Mouse (Mus musculus) spleen, adult 18-20 months (tissue): ENCODE measurements around the gene Irf3.
A peak's percentile ranks its signal among the peaks of the same experiment; 100 is the strongest.
"Not testable (repeated sequence)": the region's sequence is repeated elsewhere in the genome, so short reads cannot be mapped to it uniquely, and the experiment has no call there.

ENCODE experiments used
- DNase-seq, 2 experiments: peaks; one replicate each; pipeline ENCODE4 v3.0.0; 2022; ENCODE audit warnings: mixed read lengths in 2 of 2

The Irf3 gene

GRCm38 (mm10) chr7:45008411-45008810 lies 11.0 kb downstream of the Irf3 start:
- DNase-seq, result no peak

GRCm38 (mm10) chr7:45012011-45012410 lies 14.6 kb downstream of the Irf3 start:
- DNase-seq, result no peak

GRCm38 (mm10) chr7:45012824-45013223 lies 15.4 kb downstream of the Irf3 start:
- no peak for DNase-seq

- DNase-seq, result no peak
Measured at GRCm38 (mm10) chr7:45013366-45014095, 16.1 kb downstream of the Irf3 start.

DNA sequence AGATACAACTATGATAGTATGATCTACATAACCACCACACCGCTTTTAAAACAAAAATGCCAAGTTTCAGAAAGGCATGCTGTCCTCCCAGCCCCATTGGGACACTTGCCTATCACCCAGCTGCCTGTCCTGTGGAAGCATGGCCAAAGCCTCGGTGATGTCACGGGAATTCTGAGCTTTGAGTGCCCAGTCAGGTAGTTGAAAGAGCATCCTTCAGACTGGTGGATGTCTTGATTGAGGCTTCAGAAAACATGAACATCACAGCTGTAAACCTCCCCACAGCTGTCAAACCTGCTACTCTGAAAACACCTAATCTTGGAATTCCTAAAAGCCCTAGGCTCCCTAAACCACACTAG lies 16.6 kb downstream of the Irf3 start:
- no peak for DNase-seq

DNA sequence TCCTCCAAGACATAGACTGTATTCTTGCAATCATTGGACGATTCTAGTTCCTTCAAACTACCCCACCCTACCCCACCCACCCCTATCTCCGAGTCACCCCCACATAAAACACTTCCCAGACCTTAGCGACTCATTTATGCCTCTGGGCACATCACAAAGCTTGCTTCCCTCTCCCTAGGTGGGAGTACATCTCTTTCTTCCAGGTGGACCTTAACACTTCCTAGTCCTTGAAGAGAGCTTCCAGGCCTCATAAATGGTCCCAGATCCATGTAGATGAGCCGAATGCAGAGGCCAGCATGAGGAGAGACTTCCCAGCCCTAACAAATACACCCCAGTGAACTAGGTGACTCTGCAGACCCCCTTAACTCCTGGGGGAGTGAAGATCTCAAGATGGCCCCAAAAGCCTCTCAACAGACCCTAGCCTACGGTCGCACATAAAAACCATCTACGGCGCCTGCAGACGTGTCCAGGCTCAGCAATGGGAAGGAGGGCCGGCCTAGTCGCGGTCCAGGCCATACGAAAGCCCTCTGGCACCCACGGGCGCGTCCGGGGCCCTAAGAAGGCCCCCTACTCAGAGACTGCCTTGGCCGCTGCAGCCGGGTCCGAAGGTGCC lies 18.0 kb downstream of the Irf3 start:
- DNase-seq, result no peak

DNA sequence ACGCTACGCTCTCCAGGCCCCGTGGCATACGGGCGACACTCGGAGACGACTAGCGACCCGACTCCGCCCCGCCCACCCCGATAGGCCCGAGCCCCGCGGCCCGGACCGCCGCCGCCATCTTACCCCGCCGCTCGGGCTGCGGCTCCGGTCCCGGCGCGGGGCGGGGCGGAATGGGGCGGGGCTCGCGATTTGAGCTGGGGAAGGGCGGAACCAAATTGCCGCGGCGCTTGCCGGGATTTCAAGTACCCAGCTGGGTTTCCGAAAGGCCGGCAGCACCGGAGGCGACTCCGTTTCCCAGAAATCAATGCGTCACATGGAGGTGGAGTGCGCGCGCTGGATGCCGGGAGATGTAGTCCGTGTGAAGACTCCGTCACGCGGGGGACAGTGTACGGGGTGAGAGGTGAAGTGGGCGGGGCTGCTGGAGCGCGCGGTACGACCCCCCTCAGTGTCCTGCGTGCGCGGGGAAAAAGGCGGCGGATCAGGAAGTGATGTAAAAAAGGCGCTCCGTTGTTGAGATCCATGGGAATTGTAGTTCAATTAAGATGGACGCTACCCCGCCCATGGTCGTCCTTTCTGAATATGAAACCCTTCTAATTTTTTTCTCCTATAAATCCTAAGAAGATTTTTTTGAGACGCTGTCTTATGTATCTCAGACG lies 18.6 kb downstream of the Irf3 start, which contains the start of gene Scaf1:
TSS of gene Scaf1 (minus strand) at position 407 of the 656 bp plus-strand sequence.
- peak; percentile 98 to 99 for DNase-seq

- no peak for DNase-seq
Measured at GRCm38 (mm10) chr7:45016761-45017160, 19.3 kb downstream of the Irf3 start.

GRCm38 (mm10) chr7:45017242-45018061 lies 20.0 kb downstream of the Irf3 start, which contains the start of gene Rras:
TSS of gene Rras (plus strand) at chr7:45017961.
- DNase-seq, result peak; percentile 77 to 83

DNA sequence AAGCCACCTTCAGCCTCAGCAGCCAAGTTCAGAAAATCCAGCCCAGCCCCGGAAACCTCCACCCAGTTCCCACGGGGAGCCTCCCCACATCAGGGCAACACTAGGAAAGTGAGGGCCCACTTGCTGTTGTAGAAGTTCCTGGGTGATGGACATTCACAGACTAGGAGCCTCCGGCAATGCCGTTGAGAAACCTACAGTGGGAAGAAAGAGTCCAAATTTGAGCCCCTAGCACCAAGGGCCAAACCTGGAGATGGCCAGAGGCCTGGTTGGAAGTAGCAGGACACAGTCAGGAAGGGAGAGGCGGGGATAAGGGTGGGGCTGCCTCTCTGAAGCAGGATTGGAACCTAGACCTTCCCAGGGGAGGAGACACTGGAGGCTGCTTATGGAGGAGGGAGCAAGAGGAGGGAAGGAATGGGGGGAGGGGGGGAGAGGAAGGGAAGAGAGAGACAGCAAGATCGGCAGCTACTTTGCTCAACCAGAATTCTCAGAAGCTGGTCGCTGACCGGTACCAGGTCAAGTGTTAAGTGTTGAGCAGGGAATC lies 21.7 kb downstream of the Irf3 start:
- DNase-seq, result no peak

GRCm38 (mm10) chr7:45020225-45020624 lies 22.8 kb downstream of the Irf3 start:
- DNase-seq, result no peak

GRCm38 (mm10) chr7:45023711-45024110 lies 26.3 kb downstream of the Irf3 start:
- DNase-seq, result not testable (repeated sequence)

DNA sequence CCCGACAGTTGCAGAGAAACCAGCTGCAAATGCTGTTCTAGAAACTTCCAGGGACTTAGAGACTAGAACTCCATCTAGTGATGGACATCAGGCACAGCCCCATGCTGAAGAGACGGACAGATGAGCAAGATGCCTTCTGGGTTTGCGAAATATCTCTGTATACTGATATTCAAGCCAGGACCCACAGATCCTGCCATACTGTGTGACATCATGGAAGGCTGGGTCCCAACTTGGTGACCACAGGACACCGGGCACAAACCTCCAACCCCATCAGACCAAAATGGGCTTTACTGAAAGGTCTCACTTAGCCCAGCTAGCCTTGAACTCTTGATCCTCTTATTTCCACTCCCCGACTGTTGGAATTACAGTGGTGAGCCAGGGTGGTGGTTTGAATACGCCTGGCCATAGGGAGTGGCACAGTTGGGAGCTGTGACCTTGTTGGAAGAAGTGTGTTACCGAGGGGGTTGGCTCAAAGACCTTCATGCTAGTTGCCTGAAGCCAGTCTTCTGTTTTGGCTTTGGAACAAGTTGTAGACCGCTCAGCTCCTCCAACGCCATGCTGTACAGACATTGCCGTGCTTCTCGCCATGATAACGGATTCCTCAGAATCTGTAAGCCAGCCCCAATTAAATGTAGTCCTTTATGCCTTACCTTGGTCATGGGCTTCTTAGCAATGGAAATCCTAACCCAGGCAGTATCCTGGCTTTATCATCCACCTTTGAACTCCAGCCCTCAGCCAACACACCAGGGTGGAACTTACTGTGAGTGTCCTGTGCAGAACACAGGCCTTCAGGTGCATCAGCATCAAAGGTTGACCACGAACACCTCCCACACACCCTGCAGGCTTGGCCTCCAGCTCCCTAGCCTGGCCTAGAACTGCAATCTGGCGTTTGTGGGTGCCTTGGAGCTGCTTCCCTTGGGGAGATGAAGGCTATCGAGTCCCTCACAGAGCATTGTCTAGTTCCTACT lies 27.1 kb downstream of the Irf3 start:
- DNase-seq, result no peak

- no peak for DNase-seq
Measured at GRCm38 (mm10) chr7:45025601-45026220, 28.3 kb downstream of the Irf3 start.

DNA sequence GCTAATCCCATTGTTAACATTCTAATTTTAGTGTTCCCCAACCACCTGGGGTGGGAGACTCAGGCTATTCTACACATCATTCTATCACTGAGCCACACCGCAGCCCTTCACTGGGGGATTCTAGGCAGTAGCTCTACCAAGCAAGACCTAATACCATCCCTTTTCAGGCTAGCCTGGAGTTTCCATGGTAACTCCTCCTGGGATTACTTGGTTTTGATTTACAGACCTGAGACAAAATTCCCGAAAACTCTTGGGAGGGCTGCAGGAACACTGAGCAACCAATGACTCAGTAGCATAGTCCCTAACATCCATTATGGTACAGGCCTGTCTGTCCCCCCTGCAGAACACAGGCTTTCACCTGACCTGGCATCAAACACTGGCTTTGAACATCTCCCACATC lies 28.8 kb downstream of the Irf3 start:
- DNase-seq, result no peak

DNA sequence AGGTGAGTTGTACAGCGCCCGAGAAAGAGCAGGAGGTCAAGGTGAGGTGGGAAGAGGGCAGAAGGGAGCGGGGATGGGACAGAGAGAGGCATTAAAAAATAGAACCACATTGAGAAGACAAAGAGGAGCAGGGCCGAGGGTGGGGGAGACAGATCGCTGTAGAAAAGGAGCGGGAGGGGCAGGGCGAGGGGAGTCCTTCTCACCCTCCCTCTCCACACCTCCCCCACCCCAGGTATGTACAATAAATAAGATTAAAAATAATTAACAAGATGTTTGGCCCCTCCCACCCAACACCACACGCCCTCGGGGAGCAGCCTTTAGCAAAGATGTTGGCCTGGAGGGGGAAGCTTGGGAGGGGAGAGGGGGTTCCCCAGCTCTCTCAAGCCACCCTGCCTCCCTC lies 30.3 kb downstream of the Irf3 start:
- no peak for DNase-seq

- DNase-seq, result no peak
Measured at GRCm38 (mm10) chr7:45028351-45028750, 30.9 kb downstream of the Irf3 start.

- DNase-seq, result no peak
Measured at GRCm38 (mm10) chr7:45029995-45030394, 32.5 kb downstream of the Irf3 start.

GRCm38 (mm10) chr7:45030857-45031256 lies 33.4 kb downstream of the Irf3 start:
- DNase-seq, result no peak

- DNase-seq, result no peak
Measured at GRCm38 (mm10) chr7:45033722-45034359, 36.4 kb downstream of the Irf3 start.

DNA sequence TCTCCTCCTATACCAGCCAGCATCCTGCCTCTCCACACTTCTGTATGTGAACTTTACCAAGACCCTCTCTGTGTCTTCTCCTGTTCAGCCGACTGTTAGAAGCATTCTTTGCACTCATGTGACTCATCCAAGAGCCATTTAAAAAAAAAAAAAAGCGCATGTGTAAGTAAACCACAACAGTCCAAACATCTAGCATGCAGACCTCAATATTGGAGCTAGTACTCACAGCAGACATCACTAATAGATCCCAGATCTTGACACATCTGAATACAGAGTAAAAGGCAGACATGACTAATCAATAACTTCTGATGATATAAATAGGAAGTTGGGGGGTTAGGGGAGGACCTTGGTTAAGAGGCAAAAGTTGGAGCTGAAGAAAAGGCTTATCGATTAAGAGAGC lies 38.2 kb downstream of the Irf3 start:
- DNase-seq, result no peak
